In genomic region chr19:10671319-10671718, GRCm38 (mm10) we compare ENCODE assay signal across 29 mouse cellular contexts. TPM values are rescaled to one million over a fixed set of nuclear protein-coding genes. Genes with fewer than 3 reads are reported as not detected.
DNase-seq lines count a peak whose midpoint lies in the region; ATAC-seq and TF ChIP-seq lines count a peak whose summit lies in the region.
"Had no signal": no experiment of that assay in that cellular context is flagged by ENCODE, and none has a peak within 500 bp of the region (broad histone marks: within the 10 kb centered on the region; RNA-seq: fewer than 3 reads in every experiment).

No protein-coding gene starts in this region.

- no peaks in the 10 kb centered on the region for H3K27me3 ChIP-seq in liver, embryonic 11.5 days (replicated peaks; ENCODE audit: control insufficient read depth, insufficient read depth, low read length)
- H3K27me3 ChIP-seq in liver, postnatal 0 days (ENCODE audit: insufficient read depth, low read length): no peaks in the 10 kb centered on the region
- H3K27me3 ChIP-seq in intestine, embryonic 15.5 days (replicated peaks): no peaks in the 10 kb centered on the region
- no peaks in the 10 kb centered on the region for H3K27me3 ChIP-seq in liver, embryonic 16.5 days (ENCODE audit: control insufficient read depth, insufficient read depth, low read depth, low read length)
- H3K27me3 ChIP-seq in lung, postnatal 0 days (replicated peaks; ENCODE audit: insufficient read depth, low read length): no peaks in the 10 kb centered on the region
- H3K27me3 ChIP-seq: hindbrain, embryonic 13.5 days; neural tube, embryonic 15.5 days; stomach, embryonic 15.5 days had no signal

- no peak for TF ChIP-seq EP300 in liver, postnatal 0 days (IDR thresholded peaks at IDR 0.05; ENCODE audit: low read depth)
- no peak for TF ChIP-seq EP300 in lung, postnatal 0 days (IDR thresholded peaks at IDR 0.05)

- H3K4me3 ChIP-seq in liver, embryonic 11.5 days (ENCODE audit: low read depth, low read length): no peak overlapping the region
- no peak overlapping the region for H3K4me3 ChIP-seq in liver, postnatal 0 days (ENCODE audit: low read depth, low read length)
- H3K4me3 ChIP-seq in intestine, embryonic 15.5 days (replicated peaks): no peak overlapping the region
- H3K4me3 ChIP-seq in liver, embryonic 16.5 days (ENCODE audit: low read depth, low read length): no peak overlapping the region
- H3K4me3 ChIP-seq in lung, postnatal 0 days (ENCODE audit: low read depth, low read length): no peak overlapping the region
- H3K4me3 ChIP-seq: heart, embryonic 10.5 days; hindbrain, embryonic 13.5 days; layer of hippocampus, adult 2 months; neural tube, embryonic 15.5 days; stomach, embryonic 15.5 days had no signal

- H3K36me3 ChIP-seq in liver, embryonic 11.5 days (ENCODE audit: control insufficient read depth, insufficient read depth, low read length): no peaks in the 10 kb centered on the region
- H3K36me3 ChIP-seq in liver, postnatal 0 days (replicated peaks; ENCODE audit: insufficient read depth, low read length): no peaks in the 10 kb centered on the region
- H3K36me3 ChIP-seq in intestine, embryonic 15.5 days: no peaks in the 10 kb centered on the region
- no peaks in the 10 kb centered on the region for H3K36me3 ChIP-seq in liver, embryonic 16.5 days (ENCODE audit: control insufficient read depth, insufficient read depth)
- no peaks in the 10 kb centered on the region for H3K36me3 ChIP-seq in lung, postnatal 0 days (ENCODE audit: insufficient read depth, low read length)
- H3K36me3 ChIP-seq: heart, embryonic 10.5 days; hindbrain, embryonic 13.5 days; neural tube, embryonic 15.5 days; stomach, embryonic 15.5 days had no signal

- ATAC-seq in liver, embryonic 11.5 days (replicated peaks; ENCODE audit: low FRiP score): peak; percentile 47; the same call in 1 of the 2 replicates
- no peak for ATAC-seq in liver, postnatal 0 days
- ATAC-seq in intestine, embryonic 15.5 days: peak; percentile 44; the same call in 1 of the 2 replicates
- 0 out of 2 replicates have a peak, but pooled peaks have one; percentile 39 for ATAC-seq in liver, embryonic 16.5 days (ENCODE audit: low read depth)
- no peak for ATAC-seq in lung, postnatal 0 days
- ATAC-seq: forebrain, embryonic 14.5 days had no signal

- DNase-seq in liver, embryonic 11.5 days (ENCODE audit: low spot score): no peak
- no peak for DNase-seq in liver, postnatal 0 days
- peak; percentile 26 for DNase-seq in ES-CJ7 (ENCODE audit: low read depth, low spot score)
- no peak for DNase-seq in lung, postnatal 0 days (ENCODE audit: low spot score)
- no peak for DNase-seq in urinary bladder, postnatal 14 days (ENCODE audit: low spot score)
- DNase-seq: adrenal gland, adult 8-10 months; cerebellum, adult 8-10 months; cerebellum, postnatal 36 days; gastrocnemius, postnatal 25 days; heart, adult 11 months; heart, postnatal 4 days; kidney, adult 18-20 months; kidney, postnatal 36 days; lung, adult 2 months; lung, postnatal 14 days; retina, postnatal 1 day; right cerebral cortex, postnatal 25 days; thymus, postnatal 14 days had no signal

- peaks cover 6% of the 10 kb centered on the region for H3K4me1 ChIP-seq in liver, embryonic 11.5 days (replicated peaks; ENCODE audit: control insufficient read depth, insufficient read depth, low read length)
- no peaks in the 10 kb centered on the region for H3K4me1 ChIP-seq in liver, postnatal 0 days (ENCODE audit: insufficient read depth)
- H3K4me1 ChIP-seq in intestine, embryonic 15.5 days (replicated peaks): 0 out of 2 replicates have a peak, but pooled peaks cover 5% of the 10 kb centered on the region
- H3K4me1 ChIP-seq in liver, embryonic 16.5 days (ENCODE audit: control insufficient read depth, low read depth, low read length): peaks cover 8% of the 10 kb centered on the region
- H3K4me1 ChIP-seq in lung, postnatal 0 days (ENCODE audit: insufficient read depth, low read depth, low read length): no peaks in the 10 kb centered on the region
- H3K4me1 ChIP-seq: hindbrain, embryonic 13.5 days; neural tube, embryonic 15.5 days; stomach, embryonic 15.5 days had no signal

- WGBS in liver, embryonic 11.5 days: 78% methylated on average over 4 of the region's 4 CpGs
- 62% methylated on average over 4 of the region's 4 CpGs for WGBS in liver, postnatal 0 days (ENCODE audit: insufficient replicate concordance)
- 81% methylated on average over 4 of the region's 4 CpGs for WGBS in intestine, embryonic 15.5 days
- 50% methylated on average over 4 of the region's 4 CpGs for whole genome bisulfite sequencing in liver, embryonic 16.5 days (ENCODE audit: insufficient replicate concordance)
- WGBS in lung, postnatal 0 days: 78% methylated on average over 4 of the region's 4 CpGs

- H3K4me2 ChIP-seq in liver, embryonic 11.5 days: no peak overlapping the region
- H3K4me2 ChIP-seq in liver, postnatal 0 days (ENCODE audit: low read depth, low read length): no peak overlapping the region
- no peak overlapping the region for H3K4me2 ChIP-seq in intestine, embryonic 15.5 days (replicated peaks)
- H3K4me2 ChIP-seq in liver, embryonic 16.5 days (ENCODE audit: low read depth, low read length): no peak overlapping the region
- no peak overlapping the region for H3K4me2 ChIP-seq in lung, postnatal 0 days (replicated peaks; ENCODE audit: low read depth, low read length)
- H3K4me2 ChIP-seq: hindbrain, embryonic 13.5 days; neural tube, embryonic 15.5 days; stomach, embryonic 15.5 days had no signal

- H3K27ac ChIP-seq in liver, embryonic 11.5 days (ENCODE audit: low read depth, low read length): no peak overlapping the region
- H3K27ac ChIP-seq in liver, postnatal 0 days (ENCODE audit: low read depth): no peak overlapping the region
- no peak overlapping the region for H3K27ac ChIP-seq in intestine, embryonic 15.5 days
- no peak overlapping the region for H3K27ac ChIP-seq in liver, embryonic 16.5 days (ENCODE audit: low read length)
- no peak overlapping the region for H3K27ac ChIP-seq in lung, postnatal 0 days (ENCODE audit: low read length)
- H3K27ac ChIP-seq: heart, embryonic 10.5 days; hindbrain, embryonic 13.5 days; layer of hippocampus, adult 2 months; neural tube, embryonic 15.5 days; stomach, embryonic 15.5 days had no signal

- H3K9me3 ChIP-seq in liver, embryonic 11.5 days (ENCODE audit: control insufficient read depth, low read length): no peaks in the 10 kb centered on the region
- no peaks in the 10 kb centered on the region for H3K9me3 ChIP-seq in liver, postnatal 0 days (ENCODE audit: low read length)
- no peaks in the 10 kb centered on the region for H3K9me3 ChIP-seq in intestine, embryonic 15.5 days
- H3K9me3 ChIP-seq in liver, embryonic 16.5 days (replicated peaks; ENCODE audit: control insufficient read depth, low read length): no peaks in the 10 kb centered on the region
- H3K9me3 ChIP-seq in lung, postnatal 0 days (ENCODE audit: low read length): no peaks in the 10 kb centered on the region
- H3K9me3 ChIP-seq: heart, embryonic 10.5 days; hindbrain, embryonic 13.5 days; neural tube, embryonic 15.5 days; stomach, embryonic 15.5 days had no signal

- no peak for TF ChIP-seq CTCF in liver, postnatal 0 days (IDR thresholded peaks at IDR 0.05; ENCODE audit: low read depth)
- no peak for TF ChIP-seq CTCF in lung, postnatal 0 days (IDR thresholded peaks at IDR 0.05)

- 0 out of 2 replicates have a peak overlapping the region, but pooled peaks have one; percentile 12 for H3K9ac ChIP-seq in liver, embryonic 11.5 days (ENCODE audit: low read depth, low read length)
- H3K9ac ChIP-seq in liver, postnatal 0 days (replicated peaks): no peak overlapping the region
- no peak overlapping the region for H3K9ac ChIP-seq in intestine, embryonic 15.5 days
- H3K9ac ChIP-seq in liver, embryonic 16.5 days (ENCODE audit: low read depth, low read length): no peak overlapping the region
- H3K9ac ChIP-seq in lung, postnatal 0 days (replicated peaks; ENCODE audit: low read depth): no peak overlapping the region
- H3K9ac ChIP-seq: hindbrain, embryonic 13.5 days; neural tube, embryonic 15.5 days; stomach, embryonic 15.5 days had no signal

RNA-seq across cellular contexts. Expression of gene Pga5, which starts 6.6 kb away (rescaled TPM):
- not detected in 2 replicates for polyA plus RNA-seq in liver, embryonic 11.5 days (2014; fragmentation: Nextera tagmentation; extraction: Ambion mirVana)
- 0.07 TPM in 1 of 2 replicates, not detected in the other for polyA plus RNA-seq in liver, postnatal 0 days (2015; fragmentation: Nextera tagmentation; extraction: Ambion mirVana)
- polyA plus RNA-seq in intestine, embryonic 15.5 days (2015; fragmentation: Nextera tagmentation; extraction: Ambion mirVana): 0.39 and 0.61 TPM in 2 replicates
- 0.06 TPM in 1 of 2 replicates, not detected in the other for polyA plus RNA-seq in liver, embryonic 16.5 days (2015; fragmentation: Nextera tagmentation; extraction: Ambion mirVana)
- not detected in 2 replicates for polyA plus RNA-seq in lung, postnatal 0 days (2015; fragmentation: Nextera tagmentation; extraction: Ambion mirVana)
- polyA plus RNA-seq: embryonic facial prominence, embryonic 11.5 days; forebrain, embryonic 14.5 days; heart, embryonic 10.5 days; heart, postnatal 0 days; hindbrain, embryonic 13.5 days; kidney, embryonic 16.5 days; lung, adult 2 months; neural tube, embryonic 15.5 days had no signal

RNA-seq across cellular contexts. Expression of gene Vps37c, which starts 17.2 kb away (rescaled TPM):
- polyA plus RNA-seq in liver, embryonic 11.5 days (2014; fragmentation: Nextera tagmentation; extraction: Ambion mirVana): 23.2 TPM in 2 replicates
- polyA plus RNA-seq in liver, postnatal 0 days (2015; fragmentation: Nextera tagmentation; extraction: Ambion mirVana): 8.2 and 9.4 TPM in 2 replicates
- 28.1 and 28.7 TPM in 2 replicates for polyA plus RNA-seq in intestine, embryonic 15.5 days (2015; fragmentation: Nextera tagmentation; extraction: Ambion mirVana)
- 11.7 and 12.1 TPM in 2 replicates for polyA plus RNA-seq in liver, embryonic 16.5 days (2015; fragmentation: Nextera tagmentation; extraction: Ambion mirVana)
- polyA plus RNA-seq in lung, postnatal 0 days (2015; fragmentation: Nextera tagmentation; extraction: Ambion mirVana): 23.4 and 25.2 TPM in 2 replicates

RNA-seq across cellular contexts. Expression of gene Vwce, which starts 37.3 kb away (rescaled TPM):
- polyA plus RNA-seq in liver, embryonic 11.5 days (2014; fragmentation: Nextera tagmentation; extraction: Ambion mirVana): 7.8 and 10.4 TPM in 2 replicates
- 18.2 and 19.9 TPM in 2 replicates for polyA plus RNA-seq in liver, postnatal 0 days (2015; fragmentation: Nextera tagmentation; extraction: Ambion mirVana)
- 3.4 and 4.8 TPM in 2 replicates for polyA plus RNA-seq in intestine, embryonic 15.5 days (2015; fragmentation: Nextera tagmentation; extraction: Ambion mirVana)
- polyA plus RNA-seq in liver, embryonic 16.5 days (2015; fragmentation: Nextera tagmentation; extraction: Ambion mirVana): 13.5 and 16.0 TPM in 2 replicates
- 0.08 TPM in 1 of 2 replicates, not detected in the other for polyA plus RNA-seq in lung, postnatal 0 days (2015; fragmentation: Nextera tagmentation; extraction: Ambion mirVana)

Comparison
In these comparisons a context has a peak if more than half of its experiments do, and no peak if none do; other contexts are left out.
1. ATAC-seq: peak in liver, embryonic 11.5 days (single experiment), intestine, embryonic 15.5 days (single experiment) and liver, embryonic 16.5 days (single experiment); none in liver, postnatal 0 days (single experiment) and lung, postnatal 0 days (single experiment).